Mouse (Mus musculus) lung, postnatal 0 days (tissue): ENCODE measurements around the gene Cdh8.

Source experiments
- CTCF ChIP-seq: IDR thresholded peaks from 2 replicates; pipeline ENCODE4 v1.5.1; 2016; ENCODE audit warnings: antibody characterized with exemption, mild to moderate bottlenecking
- EP300 ChIP-seq: IDR thresholded peaks from 2 replicates; pipeline ENCODE4 v1.6.1; 2016; ENCODE audit warnings: antibody characterized with exemption, mild to moderate bottlenecking, control low read depth

GRCm38 (mm10) chr8:99031060-99031459 lies 385.2 kb downstream of the Cdh8 start:
- TF ChIP-seq CTCF (no peak), EP300 (no peak)
